18 mouse cellular contexts compared by ENCODE assay signal in the genomic region with DNA sequence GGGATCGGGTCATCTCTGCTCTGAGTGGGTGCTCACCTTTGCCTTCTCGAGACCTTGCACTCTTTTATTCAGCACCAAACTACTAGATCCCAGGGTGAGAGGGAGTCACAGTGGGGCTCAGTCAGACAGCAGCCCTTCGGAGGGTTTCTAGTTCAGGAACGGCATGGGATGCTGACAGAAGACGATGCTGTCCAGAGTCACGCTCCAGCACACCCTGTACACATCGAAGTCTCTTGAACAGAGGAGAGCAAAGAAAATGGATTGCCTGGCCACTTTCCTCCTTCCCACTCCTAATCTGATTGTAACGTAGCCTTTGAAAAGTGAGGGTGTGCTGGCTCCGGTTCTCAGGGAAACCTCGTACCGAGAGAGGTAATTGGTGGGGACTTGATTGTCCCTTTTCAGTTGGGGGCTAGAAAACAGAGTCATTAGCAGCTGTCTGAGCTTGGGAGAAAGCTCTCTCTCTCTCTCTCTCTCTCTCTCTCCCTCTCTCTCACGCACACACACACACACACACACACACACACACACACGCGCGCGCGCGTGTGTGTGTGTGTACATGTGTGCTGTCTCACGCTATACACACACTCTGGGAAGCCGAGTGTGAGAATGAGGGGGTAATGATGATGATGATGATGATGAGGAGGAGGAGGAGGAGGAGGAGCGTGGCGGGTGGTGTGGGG.
DNase-seq lines count a peak whose midpoint lies in the region; ATAC-seq and TF ChIP-seq lines count a peak whose summit lies in the region.
"Had no signal": no experiment of that assay in that cellular context is flagged by ENCODE, and none has a peak within 500 bp of the region (broad histone marks: within the 10 kb centered on the region; RNA-seq: fewer than 3 reads in every experiment).

No protein-coding gene starts in this region.

- ATAC-seq in intestine, embryonic 14.5 days (replicated peaks; ENCODE audit: low FRiP score, low TSS enrichment, low read depth): no peak
- no peak for ATAC-seq in intestine, embryonic 16.5 days
- peak; percentile 31 for ATAC-seq in forebrain, embryonic 16.5 days
- no peak; the same call in none of the 2 replicates for ATAC-seq in midbrain, embryonic 12.5 days (ENCODE audit: low FRiP score, low read depth)

- peak; percentile 51 for DNase-seq in intestine, embryonic 14.5 days (ENCODE audit: low spot score)
- DNase-seq in brain, embryonic 14.5 days (ENCODE audit: low read depth): peak; percentile 79
- DNase-seq in right cerebral cortex, postnatal 36 days (ENCODE audit: low spot score in 2 of 2): no peak
- DNase-seq in ovary, postnatal 10 days (ENCODE audit: low spot score): no peak
- DNase-seq in liver: no peak
- DNase-seq: adrenal gland, adult 8-10 months; B cell, adult 2 months; cerebellum, postnatal 10 days; gastrocnemius, postnatal 25 days; right cerebral cortex, postnatal 14 days had no signal

- WGBS in intestine, embryonic 14.5 days: 55% methylated on average over 22 of the region's 22 CpGs
- 53% methylated on average over 22 of the region's 22 CpGs for WGBS in intestine, embryonic 16.5 days
- WGBS in forebrain, embryonic 16.5 days: 35% methylated on average over 21 of the region's 22 CpGs
- 48% methylated on average over 22 of the region's 22 CpGs for WGBS in midbrain, embryonic 12.5 days

- no peak for TF ChIP-seq POLR2A in brain, embryonic 14.5 days (IDR thresholded peaks at IDR 0.05; ENCODE audit: borderline replicate concordance, extremely low read depth, insufficient read depth, insufficient read length, poor library complexity, severe bottlenecking)

- H3K36me3 ChIP-seq in intestine, embryonic 14.5 days (ENCODE audit: control insufficient read depth, insufficient read depth, low read length): no peaks in the 10 kb centered on the region
- H3K36me3 ChIP-seq in intestine, embryonic 16.5 days (ENCODE audit: control insufficient read depth, insufficient read depth, low read length): no peaks in the 10 kb centered on the region
- no peaks in the 10 kb centered on the region for H3K36me3 ChIP-seq in forebrain, embryonic 16.5 days (ENCODE audit: control insufficient read depth, insufficient read depth)
- H3K36me3 ChIP-seq in midbrain, embryonic 12.5 days: no peaks in the 10 kb centered on the region
- H3K36me3 ChIP-seq: embryonic facial prominence, embryonic 12.5 days; liver, embryonic 15.5 days had no signal

- H3K4me1 ChIP-seq in intestine, embryonic 14.5 days (replicated peaks; ENCODE audit: control insufficient read depth, insufficient read depth, low read length): no peaks in the 10 kb centered on the region; the same call in 1 of the 2 replicates
- no peaks in the 10 kb centered on the region for H3K4me1 ChIP-seq in intestine, embryonic 16.5 days (ENCODE audit: control insufficient read depth, insufficient read depth, low read length)
- H3K4me1 ChIP-seq in forebrain, embryonic 16.5 days (replicated peaks; ENCODE audit: control insufficient read depth, insufficient read depth, low read length): peaks cover 24% of the 10 kb centered on the region
- peaks cover 31% of the 10 kb centered on the region for H3K4me1 ChIP-seq in midbrain, embryonic 12.5 days

- no peak for TF ChIP-seq CTCF in brain, embryonic 14.5 days (IDR thresholded peaks at IDR 0.05; ENCODE audit: borderline replicate concordance, extremely low read depth, insufficient read depth, insufficient read length)

- no peak overlapping the region for H3K27ac ChIP-seq in intestine, embryonic 14.5 days (ENCODE audit: low read depth)
- H3K27ac ChIP-seq in intestine, embryonic 16.5 days (ENCODE audit: low read length): no peak overlapping the region
- peak overlapping the region; percentile 15; the same call in 1 of the 2 replicates for H3K27ac ChIP-seq in forebrain, embryonic 16.5 days (ENCODE audit: low read length)
- H3K27ac ChIP-seq in midbrain, embryonic 12.5 days (replicated peaks): peak overlapping the region; percentile 73
- H3K27ac ChIP-seq: embryonic facial prominence, embryonic 12.5 days; liver, embryonic 15.5 days; macrophage had no signal

- no peak overlapping the region for H3K4me3 ChIP-seq in intestine, embryonic 14.5 days (ENCODE audit: low read depth, low read length)
- H3K4me3 ChIP-seq in intestine, embryonic 16.5 days (ENCODE audit: low read length): no peak overlapping the region
- no peak overlapping the region for H3K4me3 ChIP-seq in forebrain, embryonic 16.5 days (replicated peaks; ENCODE audit: low read length)
- H3K4me3 ChIP-seq in midbrain, embryonic 12.5 days: no peak overlapping the region
- H3K4me3 ChIP-seq: embryonic facial prominence, embryonic 12.5 days; liver, embryonic 15.5 days; myocyte had no signal

- H3K9ac ChIP-seq in intestine, embryonic 14.5 days (ENCODE audit: low read length): no peak overlapping the region
- no peak overlapping the region for H3K9ac ChIP-seq in intestine, embryonic 16.5 days (ENCODE audit: low read depth, low read length)
- no peak overlapping the region for H3K9ac ChIP-seq in forebrain, embryonic 16.5 days (replicated peaks; ENCODE audit: low read depth, low read length)
- H3K9ac ChIP-seq in midbrain, embryonic 12.5 days (replicated peaks): 0 out of 2 replicates have a peak overlapping the region, but pooled peaks have one; percentile 2
- H3K9ac ChIP-seq: embryonic facial prominence, embryonic 12.5 days; liver, embryonic 15.5 days had no signal

- H3K9me3 ChIP-seq in intestine, embryonic 14.5 days (ENCODE audit: control insufficient read depth, low read length): no peaks in the 10 kb centered on the region
- H3K9me3 ChIP-seq in intestine, embryonic 16.5 days (ENCODE audit: control insufficient read depth, low read length): no peaks in the 10 kb centered on the region
- H3K9me3 ChIP-seq in forebrain, embryonic 16.5 days (ENCODE audit: control insufficient read depth, low read length): no peaks in the 10 kb centered on the region
- no peaks in the 10 kb centered on the region for H3K9me3 ChIP-seq in midbrain, embryonic 12.5 days
- H3K9me3 ChIP-seq: embryonic facial prominence, embryonic 12.5 days; liver, embryonic 15.5 days had no signal

- no peak overlapping the region for H3K4me2 ChIP-seq in intestine, embryonic 14.5 days (ENCODE audit: low read length)
- H3K4me2 ChIP-seq in intestine, embryonic 16.5 days (ENCODE audit: low read depth, low read length): no peak overlapping the region
- peak overlapping the region; percentile 27 for H3K4me2 ChIP-seq in forebrain, embryonic 16.5 days (ENCODE audit: low read length)
- H3K4me2 ChIP-seq in midbrain, embryonic 12.5 days (replicated peaks): 0 out of 2 replicates have a peak overlapping the region, but pooled peaks have one; percentile 17
- H3K4me2 ChIP-seq: embryonic facial prominence, embryonic 12.5 days; heart, embryonic 11.5 days; liver, embryonic 15.5 days had no signal

- no peaks in the 10 kb centered on the region for H3K27me3 ChIP-seq in intestine, embryonic 14.5 days (replicated peaks; ENCODE audit: control insufficient read depth, insufficient read depth, low read length)
- no peaks in the 10 kb centered on the region for H3K27me3 ChIP-seq in intestine, embryonic 16.5 days (replicated peaks; ENCODE audit: control insufficient read depth, insufficient read depth, low read length)
- no peaks in the 10 kb centered on the region for H3K27me3 ChIP-seq in forebrain, embryonic 16.5 days (replicated peaks; ENCODE audit: control insufficient read depth, insufficient read depth, low read length)
- no peaks in the 10 kb centered on the region for H3K27me3 ChIP-seq in midbrain, embryonic 12.5 days
- H3K27me3 ChIP-seq: embryonic facial prominence, embryonic 12.5 days; liver, embryonic 15.5 days had no signal

Comparison
In these comparisons a context has a peak if more than half of its experiments do, and no peak if none do; other contexts are left out.
1. DNase-seq: peak in intestine, embryonic 14.5 days (single experiment) and brain, embryonic 14.5 days (single experiment); none in right cerebral cortex, postnatal 36 days (0 of 2), ovary, postnatal 10 days (single experiment) and liver (single experiment).
2. H3K27ac ChIP-seq: peak in forebrain, embryonic 16.5 days (single experiment) and midbrain, embryonic 12.5 days (single experiment); none in intestine, embryonic 14.5 days (single experiment) and intestine, embryonic 16.5 days (single experiment).
3. H3K4me2 ChIP-seq: peak in forebrain, embryonic 16.5 days (single experiment) and midbrain, embryonic 12.5 days (single experiment); none in intestine, embryonic 14.5 days (single experiment) and intestine, embryonic 16.5 days (single experiment).